Mouse (Mus musculus) liver, embryonic 14 days (tissue): ENCODE measurements around the gene Srd5a1. TPM values are rescaled to one million over a fixed set of nuclear protein-coding genes. Genes with fewer than 3 reads are reported as not detected.

Source experiments
- polyA plus RNA-seq: library from polyadenylated mRNA; depleted of rRNA; stranded (reverse); fragments of >200 nt; gene quantifications from 2 replicates; pipeline ENCODE4 v1.2.3, GENCODE M21; 2012; rRNA removed

The Srd5a1 gene
- polyA plus RNA-seq = 1.5 and 1.8 TPM in 2 replicates

GRCm38 (mm10) chr13:69611398-69612174 is at the start of gene Srd5a1:
Gene Srd5a1 (minus strand): TSS chr13:69611442.

GRCm38 (mm10) chr13:69534334-69534653 is 76.9 kb downstream of the Srd5a1 start, which contains the start of gene Tent4a:
Gene Tent4a (minus strand): TSS chr13:69534617.

DNA sequence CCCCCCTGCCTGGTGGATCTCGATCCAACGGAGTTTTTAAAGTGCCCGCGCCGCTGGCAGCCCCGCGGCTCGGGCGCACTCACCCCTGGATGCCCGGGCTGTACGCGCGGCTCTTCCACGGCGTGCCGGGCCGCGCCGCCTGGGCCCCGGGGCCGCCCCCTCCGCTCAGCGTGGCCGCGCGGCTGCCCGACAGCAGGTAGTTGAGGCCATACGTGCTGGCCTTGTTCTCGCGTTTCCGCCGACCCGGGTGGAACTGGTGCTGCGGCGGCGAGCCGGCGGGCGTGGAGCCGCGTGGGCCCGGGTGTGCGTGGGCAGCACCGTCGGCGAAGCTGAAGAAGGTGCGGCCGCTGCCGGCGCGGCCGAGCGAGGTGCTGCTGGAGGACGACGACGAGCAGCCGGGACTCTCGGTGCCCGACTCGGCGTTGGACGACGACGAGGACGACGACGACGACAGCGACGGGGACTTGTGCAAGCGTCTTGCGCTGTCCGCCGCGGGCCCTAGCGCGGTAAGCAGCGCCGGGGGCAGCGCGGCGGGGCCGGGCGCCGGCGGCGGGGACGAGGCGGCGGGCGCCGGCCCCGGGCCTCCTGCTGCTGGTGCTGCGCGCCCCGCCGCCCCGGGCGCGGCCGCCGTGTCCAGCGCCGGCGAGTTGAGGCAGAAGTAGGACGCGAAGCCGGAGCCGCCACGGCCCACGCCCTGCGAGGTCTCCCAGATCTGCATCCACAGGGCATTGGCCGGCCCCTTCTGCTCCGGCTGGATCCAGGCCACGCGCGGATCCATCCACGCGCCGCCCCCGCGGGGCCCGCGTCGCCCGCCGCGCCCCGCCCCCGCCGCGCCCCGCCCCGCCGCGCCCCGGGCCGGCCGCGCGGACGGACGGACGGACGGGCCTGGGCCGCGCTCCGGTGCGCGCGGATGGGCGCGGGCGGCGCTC is 77.6 kb downstream of the Srd5a1 start, which contains the start of gene Nsun2:
Gene Nsun2, plus strand, starts transcription at position 342 of the 929 bp plus-strand sequence.

Other genes starting within 250 kb of the Srd5a1 start
- gene Nsun2, start 77.7 kb downstream of the Srd5a1 start, polyA plus RNA-seq = 55.9 and 62.1 TPM in 2 replicates
- 5.5 and 7.2 TPM in 2 replicates for gene Tent4a, start 76.8 kb downstream of the Srd5a1 start, polyA plus RNA-seq
- 0.16 and 0.17 TPM in 2 replicates for gene Ube2ql1, start 128.4 kb upstream of the Srd5a1 start, polyA plus RNA-seq
- gene Med10, start 191.0 kb upstream of the Srd5a1 start, polyA plus RNA-seq = 21.8 and 23.2 TPM in 2 replicates